Mouse (Mus musculus) hindbrain, embryonic 11.5 days (tissue): ENCODE measurements around the gene Smpd3. TPM values are rescaled to one million over a fixed set of nuclear protein-coding genes. Genes with fewer than 3 reads are reported as not detected.

Experiments
- ATAC-seq: fragments of 200-750 bp; cut with Nextera tagmentation; 2 replicates; pipeline ENCODE4 v1.8.0; 2017; ENCODE audit warnings: mild to moderate bottlenecking, moderate TSS enrichment, moderate library complexity; ENCODE audit not compliant: low FRiP score
- DNase-seq: peaks from one replicate; pipeline ENCODE4 v3.0.0-alpha.2; 2015; ENCODE audit warnings: low spot score
- H3K27ac ChIP-seq: fragments of 300-500 bp; sonication (generic); 2 replicates; pipeline ENCODE4 v1.5.1; 2014; ENCODE audit warnings: mild to moderate bottlenecking, low read depth, low read length
- H3K27me3 ChIP-seq: fragments of 300-500 bp; sonication (generic); 2 replicates; pipeline ENCODE4 v1.6.1; 2014; ENCODE audit warnings: mild to moderate bottlenecking, low read length, moderate library complexity, mixed read lengths; ENCODE audit not compliant: control insufficient read depth, insufficient read depth
- H3K36me3 ChIP-seq: fragments of 300-500 bp; sonication (generic); 2 replicates; pipeline ENCODE4 v1.6.1; 2014; ENCODE audit warnings: mild to moderate bottlenecking, low read length, moderate library complexity, mixed read lengths; ENCODE audit not compliant: control insufficient read depth, insufficient read depth
- H3K4me1 ChIP-seq: fragments of 300-500 bp; sonication (generic); replicated peaks from 2 replicates; pipeline ENCODE4 v1.6.1; 2014; ENCODE audit warnings: low read length, mixed read lengths; ENCODE audit not compliant: control insufficient read depth, insufficient read depth
- H3K4me2 ChIP-seq: fragments of 300-500 bp; sonication (generic); replicated peaks from 2 replicates; pipeline ENCODE4 v1.6.1; 2014; ENCODE audit warnings: mild to moderate bottlenecking, low read depth, low read length
- H3K4me3 ChIP-seq: fragments of 300-500 bp; sonication (generic); 2 replicates; pipeline ENCODE4 v1.5.1; 2014; ENCODE audit warnings: low read depth, low read length
- H3K9ac ChIP-seq: fragments of 300-500 bp; sonication (generic); 2 replicates; pipeline ENCODE4 v1.6.1; 2014; ENCODE audit warnings: low read depth, low read length
- H3K9me3 ChIP-seq: fragments of 300-500 bp; sonication (generic); 2 replicates; pipeline ENCODE4 v1.6.1; 2016; ENCODE audit warnings: low read length; ENCODE audit not compliant: control insufficient read depth
- WGBS: fragments of 180-500 bp; shearing (Covaris S2); extraction: QIAGEN DNeasy Blood & Tissue Kit; methylation state at CpG from one replicate; pipeline ENCODE4 v1.1.7; 2014; 5-methylcytosine and 5-hydroxymethylcytosine counted together
- polyA plus RNA-seq: library from polyadenylated mRNA; unstranded; fragments of >200 nt; fragmentation: Nextera tagmentation; extraction: Ambion mirVana; gene quantifications from 2 replicates; pipeline ENCODE4 v1.2.1, GENCODE M21; 2014

The Smpd3 gene
- polyA plus RNA-seq, 1 experiment from 2014 or later, result 10.4 TPM

DNA sequence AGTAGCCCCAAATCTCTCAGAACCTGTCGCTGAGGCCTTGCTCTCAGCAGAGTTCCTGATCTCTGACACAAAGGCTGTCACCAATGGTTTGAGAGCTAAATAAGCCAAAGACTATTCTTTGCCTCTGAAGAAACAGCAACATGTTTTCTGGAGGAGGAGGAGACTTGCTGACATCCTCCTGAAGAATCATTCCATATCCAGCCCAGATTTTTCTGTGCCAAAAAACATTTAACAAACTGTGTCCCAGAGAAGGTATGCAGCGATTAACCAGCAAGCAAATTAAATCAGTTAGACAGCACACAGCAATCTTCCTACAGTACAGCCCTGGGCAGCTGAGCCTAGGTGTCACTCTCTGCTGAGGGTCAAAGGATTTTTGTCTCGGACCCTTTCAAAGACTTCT lies 64.3 kb downstream of the Smpd3 start:
- no peak overlapping the region for H3K9ac ChIP-seq
- peaks cover 7% of the 10 kb centered on the region for H3K4me1 ChIP-seq
- no peaks in the 10 kb centered on the region for H3K9me3 ChIP-seq
- no peaks in the 10 kb centered on the region for H3K27me3 ChIP-seq
- H3K27ac ChIP-seq, result no peak overlapping the region
- H3K4me2 ChIP-seq, result no peak overlapping the region
- H3K36me3 ChIP-seq, result no peaks in the 10 kb centered on the region
- DNase-seq (no peak), ATAC-seq (no peak)
- no peak overlapping the region for H3K4me3 ChIP-seq
- 88% methylated on average over 3 of the region's 3 CpGs for WGBS

DNA sequence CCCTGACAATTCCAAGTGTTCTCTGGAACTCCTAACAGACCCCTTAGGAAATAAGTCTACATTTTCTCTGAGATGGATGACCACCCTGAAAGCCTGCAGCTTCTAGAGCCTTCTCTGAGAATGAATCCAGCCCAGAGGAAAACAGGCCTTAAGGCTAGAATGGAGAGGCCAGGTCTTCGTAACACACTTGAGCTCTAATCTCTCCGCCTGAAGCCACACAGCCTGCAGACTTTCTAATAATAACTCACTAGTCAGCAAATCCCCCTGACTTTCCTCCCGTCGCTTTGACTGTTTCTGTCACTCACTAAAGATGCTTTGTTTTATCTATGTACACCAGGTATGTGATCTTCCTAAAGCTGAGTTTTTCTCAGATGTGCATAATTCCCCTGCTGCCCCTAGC lies 66.4 kb downstream of the Smpd3 start:
- no peak overlapping the region for H3K9ac ChIP-seq

DNA sequence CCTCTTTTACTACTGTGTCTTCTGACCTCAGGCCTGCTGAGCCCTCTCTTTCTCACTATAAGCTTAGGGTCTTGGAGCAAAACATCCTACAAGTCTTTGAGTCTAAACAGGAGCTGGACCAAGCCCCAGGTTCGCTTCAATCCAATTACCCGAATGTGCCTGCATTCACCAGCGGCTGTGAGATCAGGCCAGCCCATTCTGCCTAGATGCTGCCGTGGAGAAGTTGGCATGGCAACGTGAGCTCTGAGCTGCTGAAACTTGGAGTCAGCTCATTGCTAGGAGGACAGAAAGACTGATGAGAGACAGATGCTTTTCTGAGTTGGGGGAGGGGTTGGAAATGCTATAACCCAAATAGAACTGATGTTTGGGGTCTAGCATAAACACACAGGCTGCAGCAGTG lies 67.0 kb downstream of the Smpd3 start:
- 10% methylated on average over 5 of the region's 5 CpGs for WGBS
- peaks cover 7% of the 10 kb centered on the region for H3K4me1 ChIP-seq
- peak; percentile 60 for DNase-seq
- H3K9ac ChIP-seq, result no peak overlapping the region
- H3K9me3 ChIP-seq, result no peaks in the 10 kb centered on the region
- peak; percentile 51; the same call in 1 of the 2 replicates for ATAC-seq
- H3K4me3 ChIP-seq, result no peak overlapping the region
- no peaks in the 10 kb centered on the region for H3K36me3 ChIP-seq
- no peaks in the 10 kb centered on the region for H3K27me3 ChIP-seq
- 0 out of 2 replicates have a peak overlapping the region, but pooled peaks have one; percentile 25 for H3K27ac ChIP-seq
- H3K4me2 ChIP-seq, result no peak overlapping the region

More for the DNA sequence above, 66.4 kb downstream of the Smpd3 start:
- Histone ChIP-seq H3K27ac (0 out of 2 replicates have a peak overlapping the region, but pooled peaks have one; percentile 21), H3K4me1 (peaks cover 7% of the 10 kb centered on the region), H3K36me3 (no peaks in the 10 kb centered on the region), H3K27me3 (no peaks in the 10 kb centered on the region), H3K4me3 (no peak overlapping the region), H3K4me2 (no peak overlapping the region), H3K9me3 (no peaks in the 10 kb centered on the region)
- 76% methylated on average over 4 of the region's 4 CpGs for WGBS
- DNase-seq, result peak; percentile 13
- no peak for ATAC-seq

- Histone ChIP-seq H3K36me3 (0 out of 2 replicates have a peak, but pooled peaks cover 2% of the 10 kb centered on the region), H3K27ac (no peak overlapping the region), H3K9me3 (no peaks in the 10 kb centered on the region), H3K4me1 (peaks cover 7% of the 10 kb centered on the region), H3K4me2 (no peak overlapping the region), H3K4me3 (no peak overlapping the region), H3K27me3 (no peaks in the 10 kb centered on the region), H3K9ac (no peak overlapping the region)
- 74% methylated on average over 5 of the region's 5 CpGs for WGBS
- DNase-seq (no peak), ATAC-seq (no peak)
These were observed 69.0 kb downstream of the Smpd3 start for GRCm38 (mm10) chr8:106268710-106269346.

- H3K27me3 ChIP-seq, result no peaks in the 10 kb centered on the region
- ATAC-seq, result no peak
- WGBS, result 84% methylated on average over 17 of the region's 17 CpGs
- H3K4me2 ChIP-seq, result no peak overlapping the region
- H3K9ac ChIP-seq, result no peak overlapping the region
- 0 out of 2 replicates have a peak, but pooled peaks cover 2% of the 10 kb centered on the region for H3K36me3 ChIP-seq
- no peak overlapping the region for H3K27ac ChIP-seq
- DNase-seq, result no peak
- no peaks in the 10 kb centered on the region for H3K9me3 ChIP-seq
- peaks cover under 1% of the 10 kb centered on the region; the same call in 1 of the 2 replicates for H3K4me1 ChIP-seq
- no peak overlapping the region for H3K4me3 ChIP-seq
These were observed 72.4 kb downstream of the Smpd3 start for GRCm38 (mm10) chr8:106265398-106265797.

- Histone ChIP-seq H3K4me1 (no peaks in the 10 kb centered on the region), H3K9ac (no peak overlapping the region), H3K4me3 (no peak overlapping the region), H3K27ac (no peak overlapping the region), H3K9me3 (no peaks in the 10 kb centered on the region), H3K36me3 (peaks cover 4% of the 10 kb centered on the region; the same call in 1 of the 2 replicates), H3K27me3 (no peaks in the 10 kb centered on the region), H3K4me2 (no peak overlapping the region)
- DNase-seq (no peak), ATAC-seq (no peak)
- WGBS, result 95% methylated on average over 4 of the region's 4 CpGs
These were observed 73.9 kb downstream of the Smpd3 start for GRCm38 (mm10) chr8:106263928-106264327.

DNA sequence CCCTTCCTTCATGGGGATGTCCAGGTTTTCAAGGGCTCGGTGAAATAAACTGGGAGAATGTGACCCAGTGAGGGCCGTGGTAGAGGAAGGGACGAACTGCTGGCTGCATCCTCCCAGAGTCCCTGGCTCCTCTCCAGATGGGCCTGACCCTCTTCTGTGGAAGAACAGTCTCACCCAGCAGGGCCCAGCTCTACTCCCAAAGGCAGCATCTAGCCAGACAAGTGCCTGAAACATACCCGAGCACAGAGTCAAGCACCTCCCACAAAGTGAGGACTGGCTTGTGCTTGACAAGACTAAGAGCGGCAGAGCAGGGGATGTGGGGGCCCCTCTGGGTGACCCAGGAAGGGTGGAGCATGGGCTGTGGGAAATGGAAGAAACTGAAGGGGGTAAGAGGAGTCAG lies 75.4 kb downstream of the Smpd3 start:
- no peak overlapping the region for H3K9ac ChIP-seq
- DNase-seq (no peak), ATAC-seq (no peak)
- no peak overlapping the region for H3K4me3 ChIP-seq
- H3K27ac ChIP-seq, result no peak overlapping the region
- peaks cover 4% of the 10 kb centered on the region; the same call in 1 of the 2 replicates for H3K36me3 ChIP-seq
- H3K9me3 ChIP-seq, result no peaks in the 10 kb centered on the region
- no peaks in the 10 kb centered on the region for H3K27me3 ChIP-seq
- WGBS, result 78% methylated on average over 5 of the region's 5 CpGs
- no peaks in the 10 kb centered on the region for H3K4me1 ChIP-seq
- no peak overlapping the region for H3K4me2 ChIP-seq

DNA sequence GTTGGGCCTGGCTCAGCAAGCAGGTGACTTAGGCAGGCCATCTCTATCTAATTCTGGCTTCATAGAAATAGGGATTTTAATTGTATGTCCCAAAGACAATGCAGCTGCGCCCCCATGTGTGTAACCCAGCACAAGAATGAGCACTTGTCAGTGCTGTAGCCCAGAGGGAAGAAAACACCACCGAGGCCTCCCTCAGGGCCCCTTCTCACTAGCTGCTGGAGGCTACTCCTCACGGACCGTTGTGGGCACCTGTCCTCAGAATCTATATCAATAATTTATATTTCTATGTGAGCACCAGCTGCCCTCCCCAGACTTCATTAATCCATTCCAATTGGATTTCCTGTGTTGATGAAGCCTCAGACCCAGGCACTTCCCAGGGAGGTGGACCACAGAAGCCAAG lies 76.9 kb downstream of the Smpd3 start:
- no peak overlapping the region for H3K9ac ChIP-seq
- ATAC-seq, result peak; percentile 51; the same call in 1 of the 2 replicates

More for the DNA sequence above, 76.9 kb downstream of the Smpd3 start:
- H3K27ac ChIP-seq, result peak overlapping the region; percentile 47; the same call in 1 of the 2 replicates
- no peaks in the 10 kb centered on the region for H3K9me3 ChIP-seq
- H3K4me2 ChIP-seq, result no peak overlapping the region
- no peak overlapping the region for H3K4me3 ChIP-seq
- no peaks in the 10 kb centered on the region for H3K4me1 ChIP-seq
- H3K36me3 ChIP-seq, result peaks cover 4% of the 10 kb centered on the region; the same call in 1 of the 2 replicates
- no peak for DNase-seq
- 75% methylated on average over 4 of the region's 4 CpGs for WGBS
- no peaks in the 10 kb centered on the region for H3K27me3 ChIP-seq
